Mouse (Mus musculus) heart, embryonic 11.5 days (tissue): ENCODE results near the gene Sez6l2. TPM values are rescaled to one million over a fixed set of nuclear protein-coding genes. Genes with fewer than 3 reads are reported as not detected.

Experiments
- ATAC-seq: fragments of 200-750 bp; cut with Nextera tagmentation; replicated peaks from 2 replicates; pipeline ENCODE4 v1.8.0; 2017; ENCODE audit warnings: moderate library complexity; ENCODE audit not compliant: insufficient number of reproducible peaks, low FRiP score, low TSS enrichment
- H3K27ac ChIP-seq: fragments of 300-500 bp; sonication (generic); 2 replicates; pipeline ENCODE4 v1.5.1; 2014; ENCODE audit warnings: mild to moderate bottlenecking, low read depth, low read length
- H3K27me3 ChIP-seq: fragments of 300-500 bp; sonication (generic); 2 replicates; pipeline ENCODE4 v1.6.1; 2014; ENCODE audit warnings: mild to moderate bottlenecking, low read length, mixed read lengths; ENCODE audit not compliant: control insufficient read depth, insufficient read depth
- H3K36me3 ChIP-seq: fragments of 300-500 bp; sonication (generic); 2 replicates; pipeline ENCODE4 v1.6.1; 2014; ENCODE audit warnings: mild to moderate bottlenecking, low read length, moderate library complexity, mixed read lengths; ENCODE audit not compliant: control insufficient read depth, insufficient read depth
- H3K4me1 ChIP-seq: fragments of 300-500 bp; sonication (generic); 2 replicates; pipeline ENCODE4 v1.6.1; 2014; ENCODE audit warnings: low read length; ENCODE audit not compliant: control insufficient read depth, insufficient read depth
- H3K4me2 ChIP-seq: fragments of 300-500 bp; sonication (generic); 2 replicates; pipeline ENCODE4 v1.6.1; 2014; ENCODE audit warnings: mild to moderate bottlenecking, moderate library complexity
- H3K4me3 ChIP-seq: fragments of 300-500 bp; sonication (generic); 2 replicates; pipeline ENCODE4 v1.5.1; 2014; ENCODE audit warnings: low read depth, low read length
- H3K9ac ChIP-seq: fragments of 300-500 bp; sonication (generic); 2 replicates; pipeline ENCODE4 v1.6.1; 2014; ENCODE audit warnings: mild to moderate bottlenecking, low read depth, low read length, moderate library complexity
- H3K9me3 ChIP-seq: fragments of 300-500 bp; sonication (generic); replicated peaks from 2 replicates; pipeline ENCODE4 v1.6.1; 2016; ENCODE audit warnings: low read length; ENCODE audit not compliant: control insufficient read depth
- WGBS: fragments of 180-500 bp; shearing (Covaris S2); extraction: QIAGEN DNeasy Blood & Tissue Kit; methylation state at CpG from one replicate; pipeline ENCODE4 v1.1.7; 2014; ENCODE audit not compliant: insufficient replicate concordance; 5-methylcytosine and 5-hydroxymethylcytosine counted together
- polyA plus RNA-seq: library from polyadenylated mRNA; unstranded; fragments of >200 nt; fragmentation: Nextera tagmentation; extraction: Ambion mirVana; gene quantifications from 2 replicates; pipeline ENCODE4 v1.2.1, GENCODE M21; 2014

The Sez6l2 gene
- polyA plus RNA-seq, 1 experiment from 2014 or later: 0.20 TPM

DNA sequence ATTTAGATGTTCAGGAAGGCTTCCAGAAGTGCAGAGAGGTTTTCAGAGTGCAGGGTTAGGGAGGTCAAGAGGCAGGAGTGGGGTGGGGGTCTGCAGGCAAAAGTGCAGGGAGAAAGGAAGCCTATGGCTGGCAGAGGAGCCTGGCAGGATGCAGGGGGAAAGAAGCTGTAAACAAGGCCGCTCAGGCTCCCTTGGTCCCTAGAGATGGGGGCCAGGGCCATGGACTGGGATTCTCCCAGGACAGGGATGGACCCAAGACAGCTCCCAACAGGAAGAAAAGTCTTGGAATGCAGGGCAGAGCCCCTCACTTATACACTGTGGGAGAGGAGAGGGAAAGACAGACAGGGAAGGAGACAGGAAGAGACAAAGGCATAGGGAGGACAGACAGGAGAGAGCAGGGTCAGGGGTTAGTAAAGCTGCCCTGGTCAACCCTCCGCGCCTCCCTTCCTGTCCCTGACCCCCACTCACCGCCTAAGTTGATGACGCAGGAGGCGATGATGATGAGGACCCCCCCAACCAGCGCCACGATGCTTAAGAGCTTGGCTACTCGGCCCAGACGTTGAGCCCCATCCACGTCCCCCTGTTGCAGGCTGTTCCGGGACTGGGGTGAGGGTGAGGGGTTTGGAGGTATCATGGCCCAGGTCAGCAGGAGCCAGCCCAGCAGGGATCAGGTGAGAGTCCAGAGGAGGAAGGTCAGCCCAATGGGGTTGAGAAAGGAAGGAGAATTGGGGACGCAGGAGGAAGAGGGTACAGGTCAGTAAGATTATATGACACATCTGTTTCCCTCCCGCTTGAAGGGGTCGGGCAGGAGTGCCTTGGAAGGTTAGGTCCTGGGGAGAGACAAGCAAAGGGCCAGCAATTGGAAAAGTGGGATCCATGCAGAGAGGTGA is 68.3 kb downstream of the Sez6l2 start:
- Histone ChIP-seq H3K4me2 (peak overlapping the region; percentile 11; the same call in 1 of the 2 replicates), H3K9me3 (no peaks in the 10 kb centered on the region), H3K36me3 (peaks cover 18% of the 10 kb centered on the region), H3K9ac (peak overlapping the region; percentile 0; the same call in 1 of the 2 replicates), H3K4me1 (peaks cover 50% of the 10 kb centered on the region), H3K27ac (no peak overlapping the region), H3K27me3 (no peaks in the 10 kb centered on the region), H3K4me3 (no peak overlapping the region)
- WGBS: 74% methylated on average over 15 of the region's 15 CpGs
- no peak for ATAC-seq

DNA sequence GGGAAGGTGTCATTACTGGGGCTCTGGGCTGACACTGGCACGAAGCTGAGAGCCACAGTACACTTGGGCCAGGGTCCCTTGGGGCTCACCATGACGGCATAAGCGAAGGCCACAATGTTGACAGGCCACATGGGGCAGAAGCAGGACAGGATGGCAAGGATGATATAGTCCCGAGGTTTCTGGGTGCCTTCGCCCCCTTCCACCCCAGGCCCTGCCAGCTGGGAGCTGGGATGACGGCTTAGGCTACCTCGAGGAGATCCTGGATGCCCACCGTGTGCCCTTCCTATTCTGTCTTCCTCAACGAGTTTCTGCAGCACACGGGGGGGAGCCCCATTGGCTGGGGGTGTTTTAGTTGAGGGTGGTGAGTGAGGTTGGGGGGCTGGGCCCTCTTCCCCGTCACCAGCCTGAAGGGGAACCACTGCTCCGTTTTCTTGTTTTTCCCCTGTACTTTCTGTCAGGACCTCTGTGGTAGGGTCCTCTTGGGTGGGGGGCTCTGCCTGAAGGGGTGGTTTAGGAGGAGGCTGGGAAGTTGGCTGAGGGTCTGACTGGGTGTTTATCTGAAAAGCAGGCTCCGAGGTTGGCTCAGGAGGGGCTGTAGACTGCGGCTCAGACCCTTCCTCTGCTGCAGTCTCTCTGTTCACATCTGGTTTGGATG is 69.1 kb downstream of the Sez6l2 start:
- H3K4me1 ChIP-seq: peaks cover 54% of the 10 kb centered on the region
- H3K9ac ChIP-seq: no peak overlapping the region
- H3K27ac ChIP-seq: no peak overlapping the region
- peak overlapping the region; percentile 77 for H3K4me2 ChIP-seq
- H3K27me3 ChIP-seq: no peaks in the 10 kb centered on the region
- WGBS: 77% methylated on average over 14 of the region's 14 CpGs
- H3K9me3 ChIP-seq: no peaks in the 10 kb centered on the region
- ATAC-seq: no peak
- peak overlapping the region; percentile 45; the same call in 1 of the 2 replicates for H3K4me3 ChIP-seq
- peaks cover 20% of the 10 kb centered on the region for H3K36me3 ChIP-seq

DNA sequence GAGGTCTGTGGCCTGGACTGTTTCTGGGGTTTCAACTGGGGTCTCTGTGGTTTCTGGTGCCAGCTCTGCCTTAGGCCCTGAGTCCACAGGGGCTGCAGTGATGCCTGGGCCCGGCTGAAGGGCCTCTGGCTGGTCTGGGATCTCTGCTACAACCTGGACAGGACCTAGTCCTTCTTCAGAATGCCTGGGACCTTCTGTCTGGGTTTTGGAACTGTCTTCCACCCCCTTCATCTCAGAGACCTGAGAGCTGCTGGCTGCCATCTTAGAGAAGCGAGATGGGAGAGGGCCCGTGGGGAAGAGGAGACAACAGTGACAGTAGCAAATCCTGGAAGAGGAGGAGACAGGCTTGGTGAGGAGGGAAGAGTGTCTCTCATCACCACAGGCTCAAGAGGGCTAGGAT is 69.7 kb downstream of the Sez6l2 start:
- H3K4me3 ChIP-seq: peak overlapping the region; percentile 45; the same call in 1 of the 2 replicates
- H3K4me1 ChIP-seq: peaks cover 53% of the 10 kb centered on the region
- H3K9ac ChIP-seq: peak overlapping the region; percentile 72; the same call in 1 of the 2 replicates
- no peak for ATAC-seq
- peak overlapping the region; percentile 77 for H3K4me2 ChIP-seq
- no peak overlapping the region for H3K27ac ChIP-seq
- no peaks in the 10 kb centered on the region for H3K27me3 ChIP-seq
- no peaks in the 10 kb centered on the region for H3K9me3 ChIP-seq
- WGBS: 68% methylated on average over 3 of the region's 3 CpGs
- H3K36me3 ChIP-seq: peaks cover 19% of the 10 kb centered on the region

Other genes starting within 250 kb of the Sez6l2 start
- gene Coro1a, start 242.8 kb upstream of the Sez6l2 start, polyA plus RNA-seq: 13.1 and 13.8 TPM in 2 replicates
- 48.2 and 52.1 TPM in 2 replicates for gene Mapk3, start 191.0 kb upstream of the Sez6l2 start, polyA plus RNA-seq
- gene Gdpd3, start 184.2 kb upstream of the Sez6l2 start, polyA plus RNA-seq: 0.92 and 1.4 TPM in 2 replicates
- gene Ypel3, start 173.6 kb upstream of the Sez6l2 start, polyA plus RNA-seq: 79.6 and 84.9 TPM in 2 replicates
- gene Tbx6, start 169.1 kb upstream of the Sez6l2 start, polyA plus RNA-seq: 0.31 and 0.45 TPM in 2 replicates
- gene Ppp4c, start 158.1 kb upstream of the Sez6l2 start, polyA plus RNA-seq: 204 and 213 TPM in 2 replicates
- 0.40 and 0.41 TPM in 2 replicates for gene Fam57b, start 152.9 kb upstream of the Sez6l2 start, polyA plus RNA-seq
- not detected in 2 replicates for gene 4930451I11Rik, start 118.9 kb upstream of the Sez6l2 start, polyA plus RNA-seq
- gene Doc2a, start 103.1 kb upstream of the Sez6l2 start, polyA plus RNA-seq: 0.17 and 0.96 TPM in 2 replicates
- 15.5 and 17.0 TPM in 2 replicates for gene Hirip3, start 88.6 kb upstream of the Sez6l2 start, polyA plus RNA-seq
- 69.8 and 76.1 TPM in 2 replicates for gene Ino80e, start 88.2 kb upstream of the Sez6l2 start, polyA plus RNA-seq
- 19.4 and 25.9 TPM in 2 replicates for gene Taok2, start 65.9 kb upstream of the Sez6l2 start, polyA plus RNA-seq
- 13.5 and 18.3 TPM in 2 replicates for gene Tmem219, start 27.6 kb upstream of the Sez6l2 start, polyA plus RNA-seq
- 11.5 and 12.6 TPM in 2 replicates for gene Kctd13, start 21.7 kb upstream of the Sez6l2 start, polyA plus RNA-seq
- 0.23 TPM in 1 of 2 replicates, not detected in the other for gene Asphd1, start 981 bp upstream of the Sez6l2 start, polyA plus RNA-seq
- gene Cdipt, start 25.4 kb downstream of the Sez6l2 start, polyA plus RNA-seq: 62.8 and 63.0 TPM in 2 replicates
- 1.1 and 1.2 TPM in 2 replicates for gene Cdiptos, start 25.5 kb downstream of the Sez6l2 start, polyA plus RNA-seq
- 8.2 and 8.5 TPM in 2 replicates for gene Mvp, start 64.1 kb downstream of the Sez6l2 start, polyA plus RNA-seq
- not detected in 2 replicates for gene Pagr1b, start 65.9 kb downstream of the Sez6l2 start, polyA plus RNA-seq
- 50.9 and 53.2 TPM in 2 replicates for gene Pagr1a, start 66.8 kb downstream of the Sez6l2 start, polyA plus RNA-seq
- gene Gm42742, start 70.5 kb downstream of the Sez6l2 start, polyA plus RNA-seq: 36.6 and 40.9 TPM in 2 replicates
- 4.5 and 5.0 TPM in 2 replicates for gene Prrt2, start 70.6 kb downstream of the Sez6l2 start, polyA plus RNA-seq
- 38.6 and 44.1 TPM in 2 replicates for gene Maz, start 76.5 kb downstream of the Sez6l2 start, polyA plus RNA-seq
- 97.7 and 103 TPM in 2 replicates for gene Kif22, start 91.9 kb downstream of the Sez6l2 start, polyA plus RNA-seq
- not detected in 2 replicates for gene Zg16, start 136.8 kb downstream of the Sez6l2 start, polyA plus RNA-seq
- 0.92 and 0.96 TPM in 2 replicates for gene AI467606, start 140.8 kb downstream of the Sez6l2 start, polyA plus RNA-seq
- 6.2 and 6.6 TPM in 2 replicates for gene Qprt, start 171.7 kb downstream of the Sez6l2 start, polyA plus RNA-seq
- 0.32 and 0.39 TPM in 2 replicates for gene Spn, start 187.3 kb downstream of the Sez6l2 start, polyA plus RNA-seq
- 41.7 and 41.8 TPM in 2 replicates for gene Cd2bp2, start 245.5 kb downstream of the Sez6l2 start, polyA plus RNA-seq